Mouse (Mus musculus): ENCODE measurements around the gene Ptpru. TPM values are rescaled to one million over a fixed set of nuclear protein-coding genes. Genes with fewer than 3 reads are reported as not detected.

The Ptpru gene
- 2.3 TPM in 2 replicates for polyA plus RNA-seq (2015; fragmentation: Nextera tagmentation; extraction: Ambion mirVana)

DNA sequence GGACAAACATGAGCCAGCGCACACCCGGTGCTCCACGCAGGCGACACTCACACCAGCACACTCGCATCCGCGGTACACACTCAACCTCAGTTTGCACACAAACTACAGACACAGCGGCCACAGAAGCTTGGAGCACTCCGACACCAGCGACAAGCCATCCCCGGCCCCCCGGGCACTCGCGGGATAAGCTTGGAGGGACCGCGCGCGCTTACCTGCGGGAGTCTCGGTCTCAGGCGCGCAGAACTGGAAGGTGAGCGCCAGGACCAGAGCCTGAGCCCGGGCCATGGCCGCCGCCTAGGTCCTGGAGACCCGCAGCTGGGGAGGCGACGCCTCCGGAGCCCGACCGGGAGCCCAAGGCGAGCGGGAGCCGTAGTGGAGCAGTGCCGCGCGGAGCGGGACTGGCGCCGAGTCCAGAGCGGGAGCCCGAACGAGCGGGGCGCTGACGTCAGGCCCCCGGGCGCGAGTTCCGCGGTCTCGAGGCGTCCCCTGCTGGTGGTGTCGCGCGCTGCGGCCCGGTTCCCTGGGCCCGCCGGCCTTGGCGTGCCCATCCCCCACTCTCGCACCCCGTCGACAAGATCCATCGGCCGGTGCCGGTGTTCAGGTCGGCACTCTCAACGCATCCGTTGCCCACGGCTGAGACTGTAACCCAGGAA lies at the start of gene Ptpru:
TSS of gene Ptpru (minus strand) at position 417 of the 653 bp plus-strand sequence.
- peak; percentile 71 for ATAC-seq
- H3K36me3 ChIP-seq (ENCODE audit: control insufficient read depth, insufficient read depth): no peaks in the 10 kb centered on the region

DNA sequence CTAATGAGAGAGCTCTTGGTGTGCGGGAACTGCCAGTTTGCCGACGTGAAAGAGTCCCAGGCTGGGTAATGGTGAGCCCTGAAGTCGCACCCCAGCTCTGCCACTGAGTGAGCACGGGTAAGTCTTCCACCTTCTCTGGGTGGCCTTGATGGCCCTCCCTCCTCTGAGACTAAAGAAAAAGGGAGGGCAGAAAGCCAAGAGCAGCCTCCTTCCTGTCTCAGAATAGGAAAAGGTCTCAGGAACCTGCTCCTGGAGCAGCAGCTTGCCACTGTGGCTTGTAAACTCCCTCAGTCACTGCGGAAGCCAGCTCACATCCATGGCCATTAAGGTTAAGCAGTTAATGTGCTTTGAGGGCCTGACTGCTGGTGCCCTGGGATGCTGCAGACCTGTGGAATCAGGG lies 47.3 kb upstream of the Ptpru start:
- peaks cover 2% of the 10 kb centered on the region; the same call in 1 of the 2 replicates for H3K4me1 ChIP-seq (replicated peaks; ENCODE audit: control insufficient read depth, insufficient read depth, low read length)
- no peak overlapping the region for H3K27ac ChIP-seq (ENCODE audit: low read depth, low read length)
- no peak for ATAC-seq
- H3K9ac ChIP-seq (ENCODE audit: low read depth, low read length): no peak overlapping the region
- no peak overlapping the region for H3K4me3 ChIP-seq (ENCODE audit: low read depth, low read length)
- no peaks in the 10 kb centered on the region for H3K27me3 ChIP-seq (replicated peaks; ENCODE audit: control insufficient read depth, insufficient read depth, low read length)
- TF ChIP-seq CTCF (IDR thresholded peaks at IDR 0.05; ENCODE audit: low read depth): no peak
- H3K9me3 ChIP-seq (ENCODE audit: control insufficient read depth): no peaks in the 10 kb centered on the region
- H3K36me3 ChIP-seq (ENCODE audit: control insufficient read depth, insufficient read depth): peaks cover 11% of the 10 kb centered on the region
- H3K4me2 ChIP-seq (replicated peaks; ENCODE audit: low read depth): no peak overlapping the region
- WGBS: 67% methylated on average over 6 of the region's 6 CpGs

More for the DNA sequence above, at the start of gene Ptpru:
- peaks cover 26% of the 10 kb centered on the region for H3K27me3 ChIP-seq (replicated peaks; ENCODE audit: control insufficient read depth, insufficient read depth, low read length)
- H3K4me3 ChIP-seq (ENCODE audit: low read depth, low read length): peak within 1 kb of the TSS; percentile 67
- peak; percentile 100 for TF ChIP-seq CTCF (IDR thresholded peaks at IDR 0.05; ENCODE audit: low read depth)
- peak within 1 kb of the TSS; percentile 98 for H3K4me2 ChIP-seq (replicated peaks; ENCODE audit: low read depth)
- no peak within 1 kb of the TSS for H3K27ac ChIP-seq (ENCODE audit: low read depth, low read length)
- no peaks in the 10 kb centered on the region; the same call in 1 of the 2 replicates for H3K4me1 ChIP-seq (replicated peaks; ENCODE audit: control insufficient read depth, insufficient read depth, low read length)
- peak within 1 kb of the TSS; percentile 65 for H3K9ac ChIP-seq (ENCODE audit: low read depth, low read length)
- WGBS: under 1% methylated on average over 53 of the region's 72 CpGs
- H3K9me3 ChIP-seq (ENCODE audit: control insufficient read depth): no peaks in the 10 kb centered on the region

DNA sequence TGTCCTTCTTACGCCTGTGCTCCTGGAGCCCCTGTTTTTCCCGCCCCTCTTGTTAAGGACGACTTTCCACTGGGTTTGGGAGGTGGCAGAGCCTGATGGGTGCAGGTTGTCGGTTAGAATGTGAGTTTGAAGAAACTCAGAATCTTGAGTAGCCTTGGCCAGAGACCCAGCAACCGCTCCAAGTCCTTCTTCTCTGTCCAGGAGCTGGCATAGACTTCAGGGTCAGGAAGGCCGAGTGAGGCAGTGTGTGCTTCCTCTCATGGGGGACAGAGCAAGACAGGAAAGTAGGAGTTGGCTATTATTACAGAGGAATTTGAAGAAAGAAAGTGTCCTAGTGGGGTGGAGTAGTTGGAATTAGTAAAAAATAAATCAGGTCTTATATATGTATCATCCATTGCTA lies 45.5 kb upstream of the Ptpru start:
- ATAC-seq: no peak
- WGBS: 47% methylated on average over 6 of the region's 6 CpGs

DNA sequence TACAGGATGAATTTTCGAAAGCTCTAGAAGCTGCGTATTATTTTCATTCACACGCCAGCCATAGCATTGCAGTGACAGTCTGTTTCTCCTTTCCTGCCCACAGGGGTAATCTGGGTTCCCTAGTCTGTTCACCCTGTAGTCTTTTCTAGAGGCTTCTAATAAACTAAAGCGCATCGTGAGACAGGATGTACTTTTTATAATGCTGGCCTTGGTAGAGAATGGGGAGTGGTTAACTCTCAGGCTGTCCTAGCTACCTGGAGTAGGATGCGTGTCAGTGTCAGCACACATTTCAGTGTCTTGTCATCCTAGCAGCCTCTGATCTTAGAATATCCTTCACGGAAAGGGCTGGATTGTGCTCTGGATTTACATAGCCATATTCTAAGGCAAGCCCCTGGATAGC lies 43.2 kb upstream of the Ptpru start:
- Histone ChIP-seq H3K4me1 (replicated peaks; ENCODE audit: control insufficient read depth, insufficient read depth, low read length) (peaks cover 2% of the 10 kb centered on the region), H3K27ac (ENCODE audit: low read depth, low read length) (no peak overlapping the region), H3K4me2 (replicated peaks; ENCODE audit: low read depth) (no peak overlapping the region), H3K4me3 (ENCODE audit: low read depth, low read length) (no peak overlapping the region), H3K27me3 (replicated peaks; ENCODE audit: control insufficient read depth, insufficient read depth, low read length) (no peaks in the 10 kb centered on the region), H3K36me3 (ENCODE audit: control insufficient read depth, insufficient read depth) (peaks cover 10% of the 10 kb centered on the region), H3K9me3 (ENCODE audit: control insufficient read depth) (no peaks in the 10 kb centered on the region), H3K9ac (ENCODE audit: low read depth, low read length) (no peak overlapping the region)
- no peak for TF ChIP-seq CTCF (IDR thresholded peaks at IDR 0.05; ENCODE audit: low read depth)
- ATAC-seq: no peak
- WGBS: 68% methylated on average over 7 of the region's 7 CpGs

More for the DNA sequence above, 45.5 kb upstream of the Ptpru start:
- peak overlapping the region; percentile 58 for H3K27ac ChIP-seq (ENCODE audit: low read depth, low read length)
- H3K27me3 ChIP-seq (replicated peaks; ENCODE audit: control insufficient read depth, insufficient read depth, low read length): no peaks in the 10 kb centered on the region
- H3K9me3 ChIP-seq (ENCODE audit: control insufficient read depth): no peaks in the 10 kb centered on the region
- no peak overlapping the region; the same call in 1 of the 2 replicates for H3K4me2 ChIP-seq (replicated peaks; ENCODE audit: low read depth)
- TF ChIP-seq CTCF (IDR thresholded peaks at IDR 0.05; ENCODE audit: low read depth): no peak
- H3K4me3 ChIP-seq (ENCODE audit: low read depth, low read length): no peak overlapping the region
- peaks cover 2% of the 10 kb centered on the region; the same call in 1 of the 2 replicates for H3K4me1 ChIP-seq (replicated peaks; ENCODE audit: control insufficient read depth, insufficient read depth, low read length)
- no peak overlapping the region for H3K9ac ChIP-seq (ENCODE audit: low read depth, low read length)
- peaks cover 11% of the 10 kb centered on the region for H3K36me3 ChIP-seq (ENCODE audit: control insufficient read depth, insufficient read depth)

DNA sequence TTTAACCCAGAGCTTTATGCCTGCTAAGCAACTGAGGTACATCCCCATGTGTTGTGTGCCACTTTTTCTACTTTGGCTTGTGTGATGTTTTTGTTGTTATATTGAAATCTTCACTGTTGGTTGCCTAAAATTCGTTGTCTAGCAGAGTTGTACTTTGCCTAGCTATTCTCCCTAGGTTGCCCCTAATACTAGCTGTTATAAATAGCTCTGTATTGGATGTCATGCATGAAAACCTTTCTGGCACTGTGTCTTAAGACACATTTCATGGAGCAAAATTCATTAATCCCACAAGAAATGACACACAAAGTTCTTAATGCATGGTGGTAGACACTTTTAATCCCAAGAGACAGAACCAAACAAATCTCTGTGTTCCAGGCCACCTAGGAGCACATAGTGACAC lies 41.6 kb upstream of the Ptpru start:
- Histone ChIP-seq H3K4me2 (replicated peaks; ENCODE audit: low read depth) (no peak overlapping the region), H3K27me3 (replicated peaks; ENCODE audit: control insufficient read depth, insufficient read depth, low read length) (no peaks in the 10 kb centered on the region), H3K36me3 (ENCODE audit: control insufficient read depth, insufficient read depth) (no peaks in the 10 kb centered on the region), H3K9me3 (ENCODE audit: control insufficient read depth) (no peaks in the 10 kb centered on the region), H3K27ac (ENCODE audit: low read depth, low read length) (no peak overlapping the region), H3K9ac (ENCODE audit: low read depth, low read length) (no peak overlapping the region), H3K4me1 (replicated peaks; ENCODE audit: control insufficient read depth, insufficient read depth, low read length) (peaks cover 2% of the 10 kb centered on the region), H3K4me3 (ENCODE audit: low read depth, low read length) (no peak overlapping the region)
- WGBS: 61% methylated on average over 1 of the region's 1 CpGs
- no peak for ATAC-seq
- TF ChIP-seq CTCF (IDR thresholded peaks at IDR 0.05; ENCODE audit: low read depth): no peak

DNA sequence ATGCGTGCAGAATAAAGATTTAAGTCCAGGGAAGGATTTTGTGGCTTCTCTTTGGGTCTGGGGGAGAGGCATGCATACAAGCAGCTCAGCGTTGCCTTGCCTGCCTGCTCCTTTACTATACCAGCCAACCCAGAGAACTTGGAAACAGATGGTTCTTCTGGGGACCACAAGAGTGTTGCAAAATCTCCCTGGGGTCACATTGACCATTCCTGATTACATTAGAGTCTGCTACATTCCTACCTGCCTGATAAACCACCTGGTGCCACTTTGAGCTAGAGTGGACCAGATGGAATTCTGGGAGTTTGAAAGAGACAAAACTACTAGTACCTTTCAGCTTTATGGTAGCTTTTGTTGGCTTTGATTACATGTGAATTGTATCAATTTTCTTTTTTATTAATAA lies 38.7 kb upstream of the Ptpru start:
- 0 out of 2 replicates have a peak overlapping the region, but pooled peaks have one; percentile 4 for H3K9ac ChIP-seq (ENCODE audit: low read depth, low read length)
- WGBS: 58% methylated on average over 2 of the region's 2 CpGs
- H3K36me3 ChIP-seq (ENCODE audit: control insufficient read depth, insufficient read depth): no peaks in the 10 kb centered on the region
- no peaks in the 10 kb centered on the region for H3K9me3 ChIP-seq (ENCODE audit: control insufficient read depth)
- H3K27ac ChIP-seq (ENCODE audit: low read depth, low read length): no peak overlapping the region
- no peak overlapping the region for H3K4me2 ChIP-seq (replicated peaks; ENCODE audit: low read depth)
- H3K4me3 ChIP-seq (ENCODE audit: low read depth, low read length): no peak overlapping the region
- no peaks in the 10 kb centered on the region for H3K27me3 ChIP-seq (replicated peaks; ENCODE audit: control insufficient read depth, insufficient read depth, low read length)
- no peaks in the 10 kb centered on the region; the same call in 1 of the 2 replicates for H3K4me1 ChIP-seq (replicated peaks; ENCODE audit: control insufficient read depth, insufficient read depth, low read length)
- no peak for TF ChIP-seq CTCF (IDR thresholded peaks at IDR 0.05; ENCODE audit: low read depth)
- ATAC-seq: no peak
